Mouse (Mus musculus) liver, embryonic 14.5 days (tissue): ENCODE results near the gene Caps2. TPM values are rescaled to one million over a fixed set of nuclear protein-coding genes. Genes with fewer than 3 reads are reported as not detected.
"Not testable (repeated sequence)": the region's sequence is repeated elsewhere in the genome, so short reads cannot be mapped to it uniquely, and the experiment has no call there.

Experiments
- ATAC-seq: fragments of 200-750 bp; cut with Nextera tagmentation; 2 replicates; pipeline ENCODE4 v1.8.0; 2017; ENCODE audit warnings: moderate number of reproducible peaks, mild to moderate bottlenecking, moderate library complexity; ENCODE audit not compliant: insufficient read depth
- DNase-seq, 3 experiments: peaks; one replicate each; pipeline ENCODE4 v3.0.0-alpha.2; 2012 to 2013; ENCODE audit warnings: low read depth in 3 of 3, low spot score in 3 of 3
- H3K27ac ChIP-seq: fragments of 300-500 bp; sonication (generic); 2 replicates; pipeline ENCODE4 v1.5.1; 2014; ENCODE audit warnings: moderate library complexity, mild to moderate bottlenecking, control low read depth, inconsistent platforms
- H3K27me3 ChIP-seq: fragments of 300-500 bp; sonication (generic); 2 replicates; pipeline ENCODE4 v1.6.1; 2014; ENCODE audit warnings: mild to moderate bottlenecking, low read length, moderate library complexity; ENCODE audit not compliant: control insufficient read depth, insufficient read depth
- H3K36me3 ChIP-seq: fragments of 300-500 bp; sonication (generic); replicated peaks from 2 replicates; pipeline ENCODE4 v1.6.1; 2014; ENCODE audit warnings: low read depth; ENCODE audit not compliant: control insufficient read depth, insufficient read depth
- H3K4me1 ChIP-seq, 2 experiments: fragments of 200-500 bp in 1 of 2; fragments of 300-500 bp in 1 of 2; sonication (generic) in 1 of 2; replicated peaks; 2 replicates each; pipeline ENCODE4 v1.6.1; 2012 to 2014; ENCODE audit warnings: antibody characterized with exemption in 1 of 2, inconsistent platforms in 1 of 2, low read length in 1 of 2; ENCODE audit not compliant: control insufficient read depth in 2 of 2, insufficient read depth in 2 of 2
- H3K4me2 ChIP-seq: fragments of 300-500 bp; sonication (generic); 2 replicates; pipeline ENCODE4 v1.6.1; 2014; ENCODE audit warnings: low read depth, mild to moderate bottlenecking, control low read depth, moderate library complexity
- H3K4me3 ChIP-seq, 2 experiments: fragments of 200-500 bp in 1 of 2; fragments of 300-500 bp in 1 of 2; sonication (generic) in 1 of 2; 2 replicates each; pipeline ENCODE4 v1.5.1; 2012 to 2014; ENCODE audit warnings: low read depth in 2 of 2, low read length in 2 of 2, mild to moderate bottlenecking in 2 of 2, control low read depth in 1 of 2, inconsistent platforms in 1 of 2, moderate library complexity in 1 of 2; ENCODE audit not compliant: insufficient read depth in 1 of 2
- H3K9ac ChIP-seq: fragments of 300-500 bp; sonication (generic); replicated peaks from 2 replicates; pipeline ENCODE4 v1.6.1; 2014; ENCODE audit warnings: mild to moderate bottlenecking, control low read depth, moderate library complexity
- H3K9me3 ChIP-seq: fragments of 300-500 bp; sonication (generic); 2 replicates; pipeline ENCODE4 v1.6.1; 2016; ENCODE audit warnings: low read length, mixed read lengths; ENCODE audit not compliant: control insufficient read depth
- CTCF ChIP-seq: IDR thresholded peaks from 2 replicates; pipeline ENCODE4 v1.5.1; 2016; ENCODE audit warnings: antibody characterized with exemption, low read depth, control low read depth
- EP300 ChIP-seq: IDR thresholded peaks from 2 replicates; pipeline ENCODE4 v1.6.1; 2016; ENCODE audit warnings: antibody characterized with exemption, low read depth
- WGBS: fragments of 180-500 bp; shearing (Covaris S2); extraction: QIAGEN DNeasy Blood & Tissue Kit; methylation state at CpG from one replicate; pipeline ENCODE4 v1.1.7; 2014; ENCODE audit not compliant: insufficient replicate concordance; 5-methylcytosine and 5-hydroxymethylcytosine counted together
- polyA plus RNA-seq, 2 experiments: library from polyadenylated mRNA; depleted of rRNA in 1 of 2; stranded (reverse) in 1 of 2; unstranded in 1 of 2; fragments of >200 nt; fragmentation: Nextera tagmentation in 1 of 2; extraction: Ambion mirVana in 1 of 2; gene quantifications; 2 replicates each; pipeline versions ENCODE4 v1.2.1 to v1.2.3; 2012 to 2014

Gene Caps2
- polyA plus RNA-seq, 2 experiments = not detected

DNA sequence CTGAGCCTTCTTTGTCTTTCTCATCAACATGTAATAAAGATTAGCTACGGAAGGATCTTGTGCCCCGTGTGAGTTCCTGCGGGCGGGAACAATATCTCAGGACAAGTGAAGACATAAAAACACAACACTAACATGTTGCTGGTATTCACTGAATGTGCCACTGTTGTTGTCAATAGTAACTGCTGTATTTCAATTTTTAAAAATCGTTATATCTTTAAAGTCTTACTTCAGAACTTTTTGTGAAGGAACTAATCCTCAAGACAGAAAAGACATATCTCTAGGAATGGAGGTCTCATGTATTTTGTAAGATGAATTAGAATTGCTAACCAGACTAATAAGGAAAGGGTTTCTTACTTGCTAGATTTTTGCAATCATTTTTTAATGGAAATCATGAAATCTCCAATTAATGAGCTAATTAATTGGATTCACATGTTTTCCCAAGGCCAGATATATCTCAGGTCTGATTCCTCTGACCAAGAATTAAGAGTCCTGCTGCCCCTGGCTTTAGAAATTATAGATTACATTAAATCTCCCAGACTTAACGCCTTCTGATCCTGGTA is 24.5 kb upstream of the Caps2 start:
- TF ChIP-seq EP300 = no peak
- no peak for TF ChIP-seq CTCF
- Histone ChIP-seq H3K9ac (no peak overlapping the region), H3K9me3 (no peaks in the 10 kb centered on the region), H3K4me2 (peak overlapping the region; percentile 34), H3K4me1 (no peaks in the 10 kb centered on the region), H3K4me3 (peak overlapping the region in 1 of 2 experiments; percentile 50; a peak in 2 of 4 replicates), H3K27ac (no peak overlapping the region), H3K27me3 (no peaks in the 10 kb centered on the region), H3K36me3 (no peaks in the 10 kb centered on the region)
- DNase-seq (no peak), ATAC-seq (0 out of 2 replicates have a peak, but pooled peaks have one; percentile 11)
- 20% methylated on average over 6 of the region's 6 CpGs for WGBS

DNA sequence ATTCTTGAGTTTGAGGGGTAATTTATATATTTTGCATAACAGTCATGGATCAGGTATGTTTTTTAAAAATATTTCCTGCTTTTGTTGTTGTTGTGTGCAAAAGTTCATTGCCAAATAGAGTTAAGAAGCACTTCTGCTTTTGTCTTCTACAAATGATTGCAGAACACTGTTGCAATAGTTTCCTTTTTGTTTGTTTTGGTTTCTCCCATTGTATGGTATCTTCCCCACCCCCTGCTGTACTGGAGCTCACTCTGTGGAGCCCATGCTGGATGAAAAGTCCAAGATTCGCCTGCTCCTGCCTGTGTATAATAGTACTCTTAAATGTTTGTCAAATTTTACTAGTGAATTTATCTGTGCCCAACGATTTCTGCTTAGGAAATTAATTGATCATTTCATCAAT is 23.6 kb upstream of the Caps2 start:
- TF ChIP-seq EP300 (no peak), CTCF (no peak)
- 32% methylated on average over 2 of the region's 2 CpGs for WGBS

DNA sequence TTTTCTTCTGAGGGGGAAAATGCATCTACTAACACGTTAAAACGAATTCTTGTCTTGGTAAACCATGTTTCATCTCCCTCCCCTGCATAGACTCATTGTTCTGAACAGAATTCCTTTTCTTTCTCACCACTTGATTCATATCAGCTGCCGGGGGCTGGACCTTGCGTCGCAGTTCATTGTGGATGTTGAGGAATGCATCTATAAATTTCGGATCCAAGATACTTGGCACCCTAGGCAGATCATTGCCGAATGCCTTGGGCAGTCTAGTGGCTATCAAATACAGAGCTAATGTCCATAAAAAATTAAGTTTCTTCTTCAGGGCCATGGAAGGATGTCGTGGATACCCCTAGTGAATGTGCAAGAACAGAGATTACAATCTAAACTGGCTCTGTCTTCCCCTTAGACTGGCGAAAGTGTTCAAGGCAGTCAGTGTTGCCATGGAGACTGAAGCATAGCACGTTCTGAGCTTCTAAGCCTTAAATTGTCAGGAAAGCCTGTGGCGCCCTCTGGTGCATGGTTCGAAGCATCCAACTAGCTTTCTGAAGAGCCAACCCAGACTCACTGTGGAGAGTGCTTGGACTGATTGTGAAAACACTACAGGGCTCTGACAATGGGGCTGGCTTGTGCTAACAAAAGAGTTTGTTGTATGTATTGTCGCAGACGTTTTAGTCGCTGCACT is 3.4 kb upstream of the Caps2 start, which contains the start of gene Glipr1l3:
Gene Glipr1l3 (minus strand): TSS at position 446 of the 679 bp plus-strand sequence.
- H3K36me3 ChIP-seq, H3K4me2 ChIP-seq, H3K4me1 ChIP-seq, H3K27ac ChIP-seq, H3K9me3 ChIP-seq, H3K4me3 ChIP-seq, H3K27me3 ChIP-seq, H3K9ac ChIP-seq: not testable (repeated sequence)
- WGBS = 19% methylated on average over 15 of the region's 15 CpGs
- peak; percentile 28 to 48 (median 43) for DNase-seq
- ATAC-seq = peak; percentile 57
- peak; percentile 72 for TF ChIP-seq CTCF

More for the DNA sequence above, 23.6 kb upstream of the Caps2 start:
- H3K36me3 ChIP-seq = no peaks in the 10 kb centered on the region
- no peaks in the 10 kb centered on the region for H3K27me3 ChIP-seq
- no peak overlapping the region for H3K27ac ChIP-seq
- no peak overlapping the region for H3K4me3 ChIP-seq
- no peaks in the 10 kb centered on the region for H3K9me3 ChIP-seq
- no peaks in the 10 kb centered on the region for H3K4me1 ChIP-seq
- H3K9ac ChIP-seq = no peak overlapping the region
- DNase-seq (no peak), ATAC-seq (no peak; the same call in 1 of the 2 replicates)
- no peak overlapping the region for H3K4me2 ChIP-seq

DNA sequence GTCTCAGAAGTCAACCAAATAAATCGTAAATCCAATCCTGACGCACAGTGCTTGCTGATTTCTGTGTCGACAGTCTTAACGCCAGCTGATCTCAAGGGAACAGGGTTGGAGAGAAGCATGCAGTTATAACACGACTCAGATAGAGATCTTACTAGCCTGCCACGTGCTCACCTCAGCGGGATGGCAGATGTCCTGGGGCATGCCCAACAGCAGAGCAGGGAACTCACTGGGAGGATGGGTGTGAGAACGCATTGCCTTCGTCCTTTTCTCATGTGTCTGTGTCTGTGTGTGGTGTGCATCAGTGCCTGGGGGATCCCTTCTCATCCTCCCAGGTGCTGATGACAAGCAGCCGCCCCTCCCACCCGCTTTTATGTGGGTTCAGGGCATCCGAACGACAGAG is 13.6 kb downstream of the Caps2 start:
- DNase-seq, H3K4me1 ChIP-seq, H3K4me2 ChIP-seq, H3K9ac ChIP-seq, H3K9me3 ChIP-seq, H3K27me3 ChIP-seq, H3K27ac ChIP-seq, ATAC-seq, H3K36me3 ChIP-seq, H3K4me3 ChIP-seq: not testable (repeated sequence)
- 35% methylated on average over 13 of the region's 13 CpGs for WGBS

- H3K4me3 ChIP-seq, H3K4me2 ChIP-seq, DNase-seq, H3K36me3 ChIP-seq, H3K9ac ChIP-seq, H3K27ac ChIP-seq, H3K4me1 ChIP-seq, H3K9me3 ChIP-seq, H3K27me3 ChIP-seq, ATAC-seq: not testable (repeated sequence)
- 38% methylated on average over 2 of the region's 2 CpGs for WGBS
Measured at GRCm38 (mm10) chr10:112193919-112194318, 30.5 kb downstream of the Caps2 start.
